Mouse (Mus musculus) neural tube, embryonic 10.5 days (tissue): ENCODE measurements around the gene Tmem107.
"Not testable (repeated sequence)": the region's sequence is repeated elsewhere in the genome, so short reads cannot be mapped to it uniquely, and the experiment has no call there.

Source experiments
- DNase-seq: peaks from one replicate; pipeline ENCODE4 v3.0.0-alpha.2; 2017; ENCODE audit warnings: low spot score; ENCODE audit errors: extremely low spot score

Gene Tmem107

GRCm38 (mm10) chr11:69092386-69092751, 21.8 kb downstream of the Tmem107 start:
- peak; percentile 88 for DNase-seq

- DNase-seq: no peak
Measured at GRCm38 (mm10) chr11:69092871-69093270, 22.3 kb downstream of the Tmem107 start.

GRCm38 (mm10) chr11:69093856-69094255, 23.2 kb downstream of the Tmem107 start:
- not testable (repeated sequence) for DNase-seq

- peak; percentile 95 for DNase-seq
Measured at GRCm38 (mm10) chr11:69094697-69095429, 24.3 kb downstream of the Tmem107 start, which contains the start of gene Per1. TSS of gene Per1 (plus strand) at chr11:69095217.

GRCm38 (mm10) chr11:69095511-69096231, 25.1 kb downstream of the Tmem107 start:
- DNase-seq: no peak

GRCm38 (mm10) chr11:69096360-69096986, 25.9 kb downstream of the Tmem107 start:
- DNase-seq: no peak

- peak; percentile 77 for DNase-seq
Measured at GRCm38 (mm10) chr11:69096987-69097900, 26.6 kb downstream of the Tmem107 start.

- no peak for DNase-seq
Measured at GRCm38 (mm10) chr11:69098039-69098761, 27.6 kb downstream of the Tmem107 start.

GRCm38 (mm10) chr11:69098762-69099091, 28.1 kb downstream of the Tmem107 start:
- peak; percentile 89 for DNase-seq

GRCm38 (mm10) chr11:69099177-69099914, 28.7 kb downstream of the Tmem107 start:
- no peak for DNase-seq

- DNase-seq: peak; percentile 85
Measured at GRCm38 (mm10) chr11:69099915-69100345, 29.3 kb downstream of the Tmem107 start.

GRCm38 (mm10) chr11:69100639-69101360, 30.2 kb downstream of the Tmem107 start:
- DNase-seq: no peak

GRCm38 (mm10) chr11:69101604-69102402, 31.2 kb downstream of the Tmem107 start:
- DNase-seq: no peak

- DNase-seq: no peak
Measured at GRCm38 (mm10) chr11:69102403-69102725, 31.8 kb downstream of the Tmem107 start.

- no peak for DNase-seq
Measured at GRCm38 (mm10) chr11:69103121-69103520, 32.5 kb downstream of the Tmem107 start.

- DNase-seq: no peak
Measured at GRCm38 (mm10) chr11:69103531-69104435, 33.2 kb downstream of the Tmem107 start.

GRCm38 (mm10) chr11:69104487-69104886, 33.9 kb downstream of the Tmem107 start:
- no peak for DNase-seq
